Mouse (Mus musculus): ENCODE data around the gene Dynlt1f. TPM values are rescaled to one million over a fixed set of nuclear protein-coding genes. Genes with fewer than 3 reads are reported as not detected.
"Not testable (repeated sequence)": the region's sequence is repeated elsewhere in the genome, so short reads cannot be mapped to it uniquely, and the experiment has no call there.

Dynlt1f gene
- polyA plus RNA-seq, 1 experiment from 2014 or later: 308 TPM

DNA sequence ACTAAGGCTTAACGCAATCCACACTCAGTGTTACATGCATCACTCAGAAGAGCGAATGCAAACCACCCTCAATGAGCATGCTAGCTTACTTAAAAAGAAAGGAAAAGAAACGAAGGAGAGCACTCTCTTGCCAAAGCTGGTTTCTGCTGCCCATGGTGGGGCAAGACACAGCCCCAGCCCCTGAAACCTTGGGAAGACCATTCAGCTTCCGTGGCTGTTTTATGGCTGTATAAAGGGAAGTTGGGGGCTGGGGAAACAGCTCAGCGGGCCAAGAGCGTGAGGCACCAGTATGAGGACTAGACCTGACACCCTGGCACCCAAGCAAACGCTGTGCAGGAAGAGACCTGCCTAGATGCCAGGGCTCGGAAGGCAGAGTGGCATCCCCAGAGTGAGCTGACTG, 17.3 kb downstream of the Dynlt1f start:
- H3K9ac ChIP-seq (ENCODE audit: low read length); ATAC-seq (ENCODE audit: low FRiP score); H3K9me3 ChIP-seq (ENCODE audit: control insufficient read depth, low read length); H3K4me3 ChIP-seq (ENCODE audit: low read depth, low read length); H3K27me3 ChIP-seq (ENCODE audit: control insufficient read depth, insufficient read depth, low read length); H3K36me3 ChIP-seq (ENCODE audit: control insufficient read depth, insufficient read depth, low read length); H3K27ac ChIP-seq (ENCODE audit: low read depth, low read length); H3K4me2 ChIP-seq; H3K4me1 ChIP-seq (ENCODE audit: control insufficient read depth, insufficient read depth, low read length): not testable (repeated sequence)
- peak; percentile 73 for DNase-seq (ENCODE audit: low spot score, missing footprints)
- 82% methylated on average over 8 of the region's 8 CpGs for WGBS

DNA sequence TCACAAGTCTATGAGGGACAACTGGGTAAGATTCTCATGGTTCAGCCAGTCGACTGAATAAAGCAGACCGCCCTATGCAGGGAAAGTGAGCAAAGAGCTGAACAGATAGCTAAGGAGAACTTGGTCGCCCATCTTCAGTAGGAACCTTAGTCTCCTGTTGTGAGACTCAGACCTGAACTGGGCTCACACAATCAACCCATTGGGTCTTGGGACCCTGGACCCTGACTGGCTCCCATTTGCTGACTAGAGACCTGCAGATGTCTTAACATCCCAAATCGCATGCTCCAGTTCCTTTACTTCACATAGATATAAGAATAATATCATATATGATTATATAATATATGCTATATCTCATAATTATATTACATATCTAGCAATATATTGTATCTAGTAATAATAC, 18.3 kb downstream of the Dynlt1f start:
- not testable (repeated sequence) for H3K4me1 ChIP-seq (ENCODE audit: control insufficient read depth, insufficient read depth, low read length); H3K27me3 ChIP-seq (ENCODE audit: control insufficient read depth, insufficient read depth, low read length); DNase-seq (ENCODE audit: low spot score, missing footprints); H3K9ac ChIP-seq (ENCODE audit: low read length); H3K9me3 ChIP-seq (ENCODE audit: control insufficient read depth, low read length); ATAC-seq (ENCODE audit: low FRiP score); H3K36me3 ChIP-seq (ENCODE audit: control insufficient read depth, insufficient read depth, low read length); H3K4me2 ChIP-seq; H3K27ac ChIP-seq (ENCODE audit: low read depth, low read length); H3K4me3 ChIP-seq (ENCODE audit: low read depth, low read length)
- 88% methylated on average over 3 of the region's 4 CpGs for WGBS

DNA sequence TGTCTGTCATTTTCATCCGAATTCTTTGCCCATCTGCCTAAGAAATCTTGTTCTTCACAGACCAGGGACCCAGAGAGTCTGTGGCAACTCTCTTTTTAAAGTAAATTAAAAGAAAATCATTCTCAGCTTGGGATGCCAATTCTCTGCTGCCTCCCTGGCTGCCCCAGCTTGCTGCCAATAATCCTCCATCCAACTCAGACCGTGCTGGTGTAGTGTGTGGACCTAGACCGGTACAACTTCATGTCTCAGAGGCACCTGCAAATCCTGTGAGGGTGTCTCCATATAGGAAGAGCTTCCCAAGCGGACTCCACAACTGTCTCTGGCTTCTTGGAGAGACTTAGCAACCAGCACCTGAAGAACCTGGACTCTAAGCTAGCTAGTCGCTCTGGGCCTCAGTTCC, 18.8 kb downstream of the Dynlt1f start:
- no peaks in the 10 kb centered on the region for H3K36me3 ChIP-seq (ENCODE audit: control insufficient read depth, insufficient read depth, low read length)
- ATAC-seq (ENCODE audit: low FRiP score) (no peak), DNase-seq (ENCODE audit: low spot score, missing footprints) (no peak)
- no peak overlapping the region for H3K27ac ChIP-seq (ENCODE audit: low read depth, low read length)
- no peaks in the 10 kb centered on the region for H3K27me3 ChIP-seq (ENCODE audit: control insufficient read depth, insufficient read depth, low read length)
- no peak overlapping the region for H3K4me2 ChIP-seq
- no peak overlapping the region for H3K9ac ChIP-seq (ENCODE audit: low read length)
- H3K9me3 ChIP-seq (ENCODE audit: control insufficient read depth, low read length): no peaks in the 10 kb centered on the region
- WGBS: 84% methylated on average over 5 of the region's 5 CpGs
- no peak overlapping the region for H3K4me3 ChIP-seq (ENCODE audit: low read depth, low read length)
- H3K4me1 ChIP-seq (ENCODE audit: control insufficient read depth, insufficient read depth, low read length): no peaks in the 10 kb centered on the region

DNA sequence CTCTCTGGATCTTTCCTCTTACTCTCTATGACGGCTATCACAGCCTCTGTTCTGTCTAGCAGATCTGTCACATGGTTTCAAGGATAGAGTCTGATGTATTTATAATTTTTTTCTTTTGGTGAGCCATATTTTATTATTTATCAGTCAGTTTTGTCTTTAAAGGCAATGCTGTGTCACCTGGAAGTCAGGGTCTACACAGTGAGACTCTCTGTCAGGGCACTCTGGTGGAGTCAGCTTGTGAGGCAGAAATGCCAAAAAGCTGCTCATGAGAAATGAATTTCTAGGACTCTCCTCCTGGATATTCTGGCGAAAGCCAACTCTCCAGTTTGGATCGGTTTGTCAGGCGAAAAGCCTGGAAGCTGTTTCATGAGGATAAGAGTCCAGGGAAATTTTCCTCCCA, 19.9 kb downstream of the Dynlt1f start:
- not testable (repeated sequence) for DNase-seq (ENCODE audit: low spot score, missing footprints); H3K4me2 ChIP-seq; H3K4me1 ChIP-seq (ENCODE audit: control insufficient read depth, insufficient read depth, low read length); H3K9me3 ChIP-seq (ENCODE audit: control insufficient read depth, low read length); H3K27ac ChIP-seq (ENCODE audit: low read depth, low read length); H3K9ac ChIP-seq (ENCODE audit: low read length); H3K4me3 ChIP-seq (ENCODE audit: low read depth, low read length); H3K27me3 ChIP-seq (ENCODE audit: control insufficient read depth, insufficient read depth, low read length); ATAC-seq (ENCODE audit: low FRiP score); H3K36me3 ChIP-seq (ENCODE audit: control insufficient read depth, insufficient read depth, low read length)
- WGBS: 91% methylated on average over 1 of the region's 4 CpGs

DNA sequence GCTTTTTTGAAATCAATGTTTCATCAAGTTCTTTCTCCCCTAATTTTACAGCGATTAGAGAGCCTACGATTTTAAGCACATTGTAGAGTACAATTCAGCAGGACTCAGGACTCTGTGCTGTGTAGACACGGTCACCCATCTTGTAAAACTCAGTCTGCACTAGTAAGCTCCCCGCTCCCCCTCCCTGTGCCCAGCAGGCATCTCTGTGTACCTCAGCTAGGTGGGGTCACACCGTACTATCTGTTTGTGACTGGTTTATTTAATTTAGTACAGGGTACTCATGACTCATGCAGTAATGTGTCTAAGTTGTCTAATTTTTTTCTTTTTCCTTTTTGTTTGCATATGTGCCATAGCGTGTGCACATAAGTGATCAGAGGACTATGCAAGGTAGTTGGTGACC, 22.9 kb downstream of the Dynlt1f start:
- not testable (repeated sequence) for H3K4me1 ChIP-seq (ENCODE audit: control insufficient read depth, insufficient read depth, low read length); H3K4me2 ChIP-seq; ATAC-seq (ENCODE audit: low FRiP score); H3K27ac ChIP-seq (ENCODE audit: low read depth, low read length); H3K9me3 ChIP-seq (ENCODE audit: control insufficient read depth, low read length); DNase-seq (ENCODE audit: low spot score, missing footprints); H3K9ac ChIP-seq (ENCODE audit: low read length); H3K4me3 ChIP-seq (ENCODE audit: low read depth, low read length); H3K27me3 ChIP-seq (ENCODE audit: control insufficient read depth, insufficient read depth, low read length); H3K36me3 ChIP-seq (ENCODE audit: control insufficient read depth, insufficient read depth, low read length)
- 95% methylated on average over 6 of the region's 6 CpGs for WGBS

DNA sequence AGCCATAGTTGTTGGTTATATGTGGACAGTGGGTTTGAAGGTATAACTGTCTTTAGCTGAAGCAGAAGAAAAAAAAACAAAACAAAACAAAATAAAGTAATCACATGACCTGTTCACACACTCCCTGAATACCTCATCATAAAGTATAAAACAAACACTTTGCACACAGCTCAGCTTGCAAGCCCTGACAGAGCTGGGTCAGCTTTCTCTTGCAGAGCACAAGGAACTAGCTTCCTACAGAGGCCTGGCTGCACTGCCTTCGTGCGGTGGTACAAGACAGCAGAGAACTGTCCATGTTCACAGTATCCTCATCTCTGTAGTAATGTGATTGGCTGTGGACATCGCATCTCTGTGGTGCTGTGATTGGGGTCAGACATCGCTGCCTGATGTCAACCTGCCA, 25.3 kb downstream of the Dynlt1f start:
- not testable (repeated sequence) for DNase-seq (ENCODE audit: low spot score, missing footprints)
- 96% methylated on average over 4 of the region's 4 CpGs for WGBS

DNA sequence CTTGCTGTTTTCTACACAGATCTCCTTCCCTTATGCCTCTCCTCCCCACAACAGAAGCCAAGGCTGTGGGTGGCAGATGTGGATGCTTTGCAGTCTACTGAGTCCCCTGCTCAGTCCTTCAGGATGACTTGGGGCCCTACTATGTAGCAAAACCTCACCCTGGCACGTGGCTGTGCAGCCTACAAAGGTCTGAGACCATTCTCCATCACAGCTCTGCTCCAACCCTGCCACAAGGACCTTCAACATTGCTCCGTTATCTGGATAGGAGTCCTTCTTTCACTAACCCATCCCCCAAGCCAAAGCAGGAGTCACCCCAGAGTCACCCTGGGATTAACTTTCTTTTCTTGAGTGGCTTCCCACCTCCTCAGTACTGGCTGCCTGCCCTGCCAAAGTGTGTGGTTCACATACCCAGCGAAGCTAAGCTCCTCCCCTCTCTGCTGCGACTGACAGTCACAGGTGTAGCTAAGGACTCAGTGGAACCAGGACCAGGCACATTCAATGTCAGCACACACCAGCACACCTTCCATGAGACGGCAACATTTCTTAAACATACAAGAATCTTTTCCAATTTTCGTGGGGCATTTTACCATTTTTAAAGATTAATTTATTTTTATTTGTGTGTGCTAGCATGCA, 30.7 kb downstream of the Dynlt1f start:
- H3K36me3 ChIP-seq (ENCODE audit: control insufficient read depth, insufficient read depth, low read length); H3K4me2 ChIP-seq; H3K9me3 ChIP-seq (ENCODE audit: control insufficient read depth, low read length); H3K9ac ChIP-seq (ENCODE audit: low read length); H3K4me3 ChIP-seq (ENCODE audit: low read depth, low read length); H3K27me3 ChIP-seq (ENCODE audit: control insufficient read depth, insufficient read depth, low read length); ATAC-seq (ENCODE audit: low FRiP score); DNase-seq (ENCODE audit: low spot score, missing footprints); H3K4me1 ChIP-seq (ENCODE audit: control insufficient read depth, insufficient read depth, low read length); H3K27ac ChIP-seq (ENCODE audit: low read depth, low read length): not testable (repeated sequence)
- 71% methylated on average over 1 of the region's 6 CpGs for WGBS

More for the DNA sequence above, 25.3 kb downstream of the Dynlt1f start:
- H3K9me3 ChIP-seq (ENCODE audit: control insufficient read depth, low read length); ATAC-seq (ENCODE audit: low FRiP score); H3K4me3 ChIP-seq (ENCODE audit: low read depth, low read length); H3K36me3 ChIP-seq (ENCODE audit: control insufficient read depth, insufficient read depth, low read length); H3K4me2 ChIP-seq; H3K9ac ChIP-seq (ENCODE audit: low read length); H3K27ac ChIP-seq (ENCODE audit: low read depth, low read length); H3K27me3 ChIP-seq (ENCODE audit: control insufficient read depth, insufficient read depth, low read length); H3K4me1 ChIP-seq (ENCODE audit: control insufficient read depth, insufficient read depth, low read length): not testable (repeated sequence)

DNA sequence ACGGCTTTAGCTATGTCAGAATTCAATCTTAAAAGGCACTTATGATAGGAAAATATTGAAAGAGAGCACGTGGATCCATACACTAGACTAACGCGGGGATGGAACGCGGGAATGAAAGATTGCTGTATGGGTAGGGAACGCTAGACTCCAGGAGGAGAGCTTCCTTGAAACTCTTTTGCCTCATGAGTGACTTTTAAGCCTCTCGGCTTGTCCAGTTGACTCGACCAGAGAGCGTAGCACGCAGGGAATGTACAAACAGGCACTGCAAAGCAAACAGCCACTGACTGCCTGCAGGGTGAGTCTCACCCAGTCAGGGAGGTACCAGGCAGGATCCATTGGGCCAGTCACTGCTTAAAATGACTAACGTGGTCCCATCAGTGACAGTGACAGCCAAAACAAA, 33.7 kb downstream of the Dynlt1f start:
- H3K4me3 ChIP-seq (ENCODE audit: low read depth, low read length); H3K36me3 ChIP-seq (ENCODE audit: control insufficient read depth, insufficient read depth, low read length); DNase-seq (ENCODE audit: low spot score, missing footprints); H3K4me2 ChIP-seq; H3K4me1 ChIP-seq (ENCODE audit: control insufficient read depth, insufficient read depth, low read length); H3K9me3 ChIP-seq (ENCODE audit: control insufficient read depth, low read length); ATAC-seq (ENCODE audit: low FRiP score); H3K27me3 ChIP-seq (ENCODE audit: control insufficient read depth, insufficient read depth, low read length); H3K9ac ChIP-seq (ENCODE audit: low read length); H3K27ac ChIP-seq (ENCODE audit: low read depth, low read length): not testable (repeated sequence)
- 92% methylated on average over 11 of the region's 12 CpGs for WGBS

DNA sequence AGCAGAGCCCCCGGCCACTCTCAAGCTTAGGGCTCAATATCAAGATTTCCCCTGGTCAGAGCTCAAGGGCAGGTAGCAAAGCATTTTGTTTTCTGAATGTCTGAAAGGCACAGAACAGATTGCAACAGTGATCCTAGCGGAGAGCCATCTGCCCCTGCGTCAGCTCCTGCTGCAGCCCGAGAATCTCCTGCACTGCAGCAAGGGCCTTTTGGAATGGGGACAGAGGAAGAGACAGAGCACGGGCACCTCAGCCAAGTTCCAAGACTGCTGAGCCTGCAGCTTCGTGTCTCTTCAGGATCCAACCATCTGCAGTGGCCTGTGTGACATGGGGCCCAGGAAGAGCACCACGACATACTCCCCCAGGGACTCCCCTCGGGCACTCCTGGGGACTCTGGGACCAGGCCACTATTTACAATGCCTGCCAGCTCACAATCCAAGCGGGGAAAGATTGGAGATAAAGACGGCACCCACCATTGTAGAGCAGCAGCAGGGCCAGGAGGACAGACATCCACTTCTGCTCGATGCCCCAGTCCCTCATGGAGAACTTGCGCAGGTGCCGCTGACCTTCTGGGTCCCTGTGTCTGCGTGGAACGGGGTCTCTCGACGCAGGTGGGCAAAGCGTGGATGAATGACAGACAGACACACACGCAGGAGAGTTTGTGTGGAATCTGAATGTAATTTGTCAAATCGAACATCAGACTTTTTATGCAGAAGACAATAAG, 34.8 kb downstream of the Dynlt1f start:
- not testable (repeated sequence) for DNase-seq (ENCODE audit: low spot score, missing footprints); ATAC-seq (ENCODE audit: low FRiP score); H3K9me3 ChIP-seq (ENCODE audit: control insufficient read depth, low read length); H3K4me1 ChIP-seq (ENCODE audit: control insufficient read depth, insufficient read depth, low read length); H3K9ac ChIP-seq (ENCODE audit: low read length); H3K27ac ChIP-seq (ENCODE audit: low read depth, low read length); H3K4me3 ChIP-seq (ENCODE audit: low read depth, low read length); H3K27me3 ChIP-seq (ENCODE audit: control insufficient read depth, insufficient read depth, low read length); H3K36me3 ChIP-seq (ENCODE audit: control insufficient read depth, insufficient read depth, low read length); H3K4me2 ChIP-seq
- WGBS: 89% methylated on average over 17 of the region's 20 CpGs

Data from midbrain, embryonic 11.5 days (tissue).